Mouse (Mus musculus): ENCODE measurements around the gene Ocel1.

Ocel1 gene

GRCm38 (mm10) chr8:71403107-71403885 lies 32.2 kb downstream of the Ocel1 start:
- no peak for DNase-seq (ENCODE audit: extremely low spot score, low read depth, low spot score)

GRCm38 (mm10) chr8:71404011-71404410 lies 32.9 kb downstream of the Ocel1 start:
- DNase-seq (ENCODE audit: extremely low spot score, low read depth, low spot score) = no peak

- DNase-seq (ENCODE audit: extremely low spot score, low read depth, low spot score) = no peak
Observed at GRCm38 (mm10) chr8:71404951-71405351, 33.9 kb downstream of the Ocel1 start.

GRCm38 (mm10) chr8:71405401-71406098 lies 34.5 kb downstream of the Ocel1 start, which contains the start of gene Ankle1:
Gene Ankle1, plus strand, starts transcription at chr8:71406010.
- peak; percentile 86 for DNase-seq (ENCODE audit: extremely low spot score, low read depth, low spot score)

- peak; percentile 39 for DNase-seq (ENCODE audit: extremely low spot score, low read depth, low spot score)
Observed at GRCm38 (mm10) chr8:71406099-71407015, 35.3 kb downstream of the Ocel1 start.

GRCm38 (mm10) chr8:71407441-71407840 lies 36.3 kb downstream of the Ocel1 start:
- no peak for DNase-seq (ENCODE audit: extremely low spot score, low read depth, low spot score)

GRCm38 (mm10) chr8:71408231-71408630 lies 37.1 kb downstream of the Ocel1 start:
- no peak for DNase-seq (ENCODE audit: extremely low spot score, low read depth, low spot score)

- DNase-seq (ENCODE audit: extremely low spot score, low read depth, low spot score) = no peak
Observed at GRCm38 (mm10) chr8:71411535-71412273, 40.6 kb downstream of the Ocel1 start.

- DNase-seq (ENCODE audit: extremely low spot score, low read depth, low spot score) = no peak
Observed at GRCm38 (mm10) chr8:71422121-71422520, 51.0 kb downstream of the Ocel1 start.

All from hindlimb bud, embryonic 11.5 days (tissue).